Mouse (Mus musculus) stomach, postnatal 0 days (tissue): ENCODE measurements around the gene Cmas. TPM values are rescaled to one million over a fixed set of nuclear protein-coding genes. Genes with fewer than 3 reads are reported as not detected.

Source experiments
- ATAC-seq: fragments of 200-750 bp; cut with Nextera tagmentation; 2 replicates; pipeline ENCODE4 v1.8.0; 2017; ENCODE audit not compliant: low FRiP score, low TSS enrichment
- DNase-seq: peaks from one replicate; pipeline ENCODE4 v3.0.0-alpha.2; 2016; ENCODE audit warnings: low spot score
- H3K27ac ChIP-seq: fragments of 300-500 bp; sonication (generic); replicated peaks from 2 replicates; pipeline ENCODE4 v1.5.1; 2014; ENCODE audit warnings: mild to moderate bottlenecking, control low read depth
- H3K27me3 ChIP-seq: fragments of 300-500 bp; sonication (generic); 2 replicates; pipeline ENCODE4 v1.6.1; 2014; ENCODE audit warnings: low read length; ENCODE audit not compliant: control insufficient read depth, insufficient read depth
- H3K36me3 ChIP-seq: fragments of 300-500 bp; sonication (generic); 2 replicates; pipeline ENCODE4 v1.6.1; 2014; ENCODE audit warnings: low read length, mixed read lengths; ENCODE audit not compliant: control insufficient read depth, insufficient read depth
- H3K4me1 ChIP-seq: fragments of 300-500 bp; sonication (generic); replicated peaks from 2 replicates; pipeline ENCODE4 v1.6.1; 2014; ENCODE audit warnings: antibody characterized with exemption; ENCODE audit not compliant: control insufficient read depth, insufficient read depth
- H3K4me2 ChIP-seq: fragments of 300-500 bp; sonication (generic); replicated peaks from 2 replicates; pipeline ENCODE4 v1.6.1; 2014; ENCODE audit warnings: low read depth, mild to moderate bottlenecking, control low read depth, moderate library complexity
- H3K4me3 ChIP-seq: fragments of 300-500 bp; sonication (generic); 2 replicates; pipeline ENCODE4 v1.5.1; 2014; ENCODE audit warnings: low read depth, low read length, control low read depth
- H3K9ac ChIP-seq: fragments of 300-500 bp; sonication (generic); 2 replicates; pipeline ENCODE4 v1.6.1; 2014; ENCODE audit warnings: mild to moderate bottlenecking, low read length, control low read depth, mixed read lengths
- H3K9me3 ChIP-seq: fragments of 300-500 bp; sonication (generic); 2 replicates; pipeline ENCODE4 v1.6.1; 2016; ENCODE audit warnings: low read length; ENCODE audit not compliant: control insufficient read depth
- CTCF ChIP-seq: IDR thresholded peaks from 2 replicates; pipeline ENCODE4 v1.5.1; 2016; ENCODE audit warnings: antibody characterized with exemption, low read depth, mild to moderate bottlenecking, moderate library complexity
- EP300 ChIP-seq: optimal IDR thresholded peaks from 2 replicates; pipeline ENCODE3; 2016; ENCODE audit warnings: antibody characterized with exemption
- WGBS: fragments of 180-500 bp; shearing (Covaris S2); extraction: QIAGEN DNeasy Blood & Tissue Kit; methylation state at CpG from one replicate; pipeline ENCODE4 v1.1.7; 2014; 5-methylcytosine and 5-hydroxymethylcytosine counted together
- polyA plus RNA-seq: library from polyadenylated mRNA; unstranded; fragments of >200 nt; fragmentation: Nextera tagmentation; extraction: Ambion mirVana; gene quantifications from 2 replicates; pipeline ENCODE4 v1.2.1, GENCODE M21; 2015

Gene Cmas
- polyA plus RNA-seq, 1 experiment from 2014 or later: 79.5 TPM

- Histone ChIP-seq H3K4me1 (no peaks in the 10 kb centered on the region), H3K27ac (no peak overlapping the region), H3K4me2 (no peak overlapping the region), H3K9ac (no peak overlapping the region), H3K36me3 (peaks cover 7% of the 10 kb centered on the region; the same call in 1 of the 2 replicates), H3K27me3 (no peaks in the 10 kb centered on the region), H3K4me3 (no peak overlapping the region), H3K9me3 (no peaks in the 10 kb centered on the region)
- TF ChIP-seq CTCF (no peak), EP300 (no peak)
- no peak for DNase-seq
- 71% methylated on average over 14 of the region's 14 CpGs for WGBS
- no peak for ATAC-seq
Observed at GRCm38 (mm10) chr6:142779812-142780573, 23.5 kb downstream of the Cmas start.

GRCm38 (mm10) chr6:142780574-142781033 lies 24.1 kb downstream of the Cmas start:
- Histone ChIP-seq H3K27me3 (no peaks in the 10 kb centered on the region), H3K4me2 (no peak overlapping the region), H3K9ac (no peak overlapping the region), H3K9me3 (no peaks in the 10 kb centered on the region), H3K27ac (no peak overlapping the region), H3K36me3 (0 out of 2 replicates have a peak, but pooled peaks cover 2% of the 10 kb centered on the region), H3K4me3 (no peak overlapping the region), H3K4me1 (no peaks in the 10 kb centered on the region)
- 80% methylated on average over 4 of the region's 4 CpGs for WGBS
- no peak for DNase-seq
- TF ChIP-seq EP300: no peak
- TF ChIP-seq CTCF: no peak
- no peak for ATAC-seq

- Histone ChIP-seq H3K4me3 (no peak overlapping the region), H3K36me3 (0 out of 2 replicates have a peak, but pooled peaks cover 2% of the 10 kb centered on the region), H3K27ac (no peak overlapping the region), H3K27me3 (no peaks in the 10 kb centered on the region), H3K4me1 (no peaks in the 10 kb centered on the region), H3K4me2 (no peak overlapping the region), H3K9me3 (no peaks in the 10 kb centered on the region), H3K9ac (no peak overlapping the region)
- DNase-seq (no peak), ATAC-seq (no peak)
- WGBS: 82% methylated on average over 7 of the region's 7 CpGs
- TF ChIP-seq CTCF (no peak), EP300 (no peak)
Observed at GRCm38 (mm10) chr6:142781286-142781685, 24.8 kb downstream of the Cmas start.

- Histone ChIP-seq H3K36me3 (no peaks in the 10 kb centered on the region), H3K27me3 (no peaks in the 10 kb centered on the region), H3K27ac (no peak overlapping the region), H3K4me2 (no peak overlapping the region), H3K4me1 (no peaks in the 10 kb centered on the region), H3K9ac (no peak overlapping the region), H3K9me3 (no peaks in the 10 kb centered on the region), H3K4me3 (no peak overlapping the region)
- ATAC-seq (0 out of 2 replicates have a peak, but pooled peaks have one; percentile 24), DNase-seq (peak; percentile 45)
- peak; percentile 80 for TF ChIP-seq CTCF
- TF ChIP-seq EP300: no peak
- WGBS: 40% methylated on average over 4 of the region's 4 CpGs
Observed at GRCm38 (mm10) chr6:142785343-142785742, 28.9 kb downstream of the Cmas start.

- Histone ChIP-seq H3K27me3 (no peaks in the 10 kb centered on the region), H3K36me3 (no peaks in the 10 kb centered on the region), H3K27ac (no peak overlapping the region), H3K9me3 (no peaks in the 10 kb centered on the region), H3K9ac (no peak overlapping the region), H3K4me3 (no peak overlapping the region), H3K4me2 (no peak overlapping the region), H3K4me1 (no peaks in the 10 kb centered on the region)
- WGBS: 86% methylated on average over 21 of the region's 21 CpGs
- DNase-seq (no peak), ATAC-seq (no peak)
- TF ChIP-seq EP300 (no peak), CTCF (no peak)
Observed at GRCm38 (mm10) chr6:142786106-142786505, 29.6 kb downstream of the Cmas start.
